Comparison of ENCODE assay signal across 32 mouse cellular contexts in genomic region chr13:75691625-75692024, GRCm38 (mm10).
"Had no signal": no experiment of that assay in that cellular context is flagged by ENCODE, and none has a peak within 500 bp of the region (broad histone marks: within the 10 kb centered on the region; RNA-seq: fewer than 3 reads in every experiment).

No protein-coding gene starts in this region.

- H3K27ac ChIP-seq: left cerebral cortex, adult 2 months; limb, embryonic 10.5 days; limb, embryonic 12.5 days; limb, embryonic 13.5 days; limb, embryonic 15.5 days; liver, embryonic 12.5 days; liver, embryonic 13.5 days; liver, embryonic 14.5 days; liver, embryonic 15.5 days; lung, embryonic 15.5 days; macrophage; midbrain, embryonic 10.5 days; midbrain, embryonic 12.5 days; midbrain, embryonic 13.5 days; midbrain, embryonic 15.5 days had no signal

- H3K36me3 ChIP-seq: limb, embryonic 10.5 days; limb, embryonic 12.5 days; limb, embryonic 13.5 days; limb, embryonic 15.5 days; liver, embryonic 12.5 days; liver, embryonic 13.5 days; liver, embryonic 15.5 days; lung, embryonic 15.5 days; midbrain, embryonic 10.5 days; midbrain, embryonic 12.5 days; midbrain, embryonic 13.5 days; midbrain, embryonic 15.5 days had no signal

- ATAC-seq: liver, embryonic 12.5 days; liver, postnatal 0 days; lung, postnatal 0 days; midbrain, embryonic 13.5 days; midbrain, embryonic 15.5 days; midbrain, embryonic 16.5 days had no signal

- H3K9ac ChIP-seq: limb, embryonic 12.5 days; limb, embryonic 13.5 days; limb, embryonic 15.5 days; liver, embryonic 12.5 days; liver, embryonic 13.5 days; liver, embryonic 14.5 days; liver, embryonic 15.5 days; liver, postnatal 0 days; lung, embryonic 14.5 days; lung, embryonic 15.5 days; midbrain, embryonic 12.5 days; midbrain, embryonic 13.5 days; midbrain, embryonic 15.5 days had no signal

- H3K4me2 ChIP-seq: limb, embryonic 12.5 days; limb, embryonic 13.5 days; limb, embryonic 15.5 days; liver, embryonic 11.5 days; liver, embryonic 12.5 days; liver, embryonic 13.5 days; liver, embryonic 15.5 days; lung, embryonic 14.5 days; lung, embryonic 15.5 days; midbrain, embryonic 11.5 days; midbrain, embryonic 12.5 days; midbrain, embryonic 13.5 days; midbrain, embryonic 15.5 days had no signal

- H3K4me1 ChIP-seq: limb, embryonic 12.5 days; limb, embryonic 15.5 days; lung, embryonic 15.5 days; midbrain, embryonic 10.5 days; midbrain, embryonic 12.5 days; midbrain, embryonic 13.5 days; midbrain, embryonic 15.5 days had no signal

- H3K9me3 ChIP-seq: limb, embryonic 10.5 days; limb, embryonic 12.5 days; limb, embryonic 13.5 days; limb, embryonic 15.5 days; liver, embryonic 12.5 days; liver, embryonic 13.5 days; liver, embryonic 15.5 days; lung, embryonic 15.5 days; megakaryocyte, embryonic 14.5 days; midbrain, embryonic 10.5 days; midbrain, embryonic 12.5 days; midbrain, embryonic 13.5 days; midbrain, embryonic 15.5 days had no signal

- DNase-seq: left cerebral cortex, postnatal 4 days; liver; liver, embryonic 13.5 days; liver, postnatal 0 days; lung, adult 18-20 months; lung, adult 2 months; lung, embryonic 14.5 days; lung, postnatal 10 days; lung, postnatal 14 days; lung, postnatal 36 days; lung, postnatal 4 days; midbrain, embryonic 14.5 days had no signal

- H3K27me3 ChIP-seq: limb, embryonic 12.5 days; limb, embryonic 13.5 days; limb, embryonic 15.5 days; liver, embryonic 12.5 days; liver, embryonic 13.5 days; liver, embryonic 15.5 days; lung, embryonic 15.5 days; megakaryocyte, embryonic 14.5 days; midbrain, embryonic 12.5 days; midbrain, embryonic 13.5 days; midbrain, embryonic 15.5 days had no signal

- H3K4me3 ChIP-seq: left cerebral cortex, adult 2 months; limb, embryonic 10.5 days; limb, embryonic 12.5 days; limb, embryonic 13.5 days; limb, embryonic 15.5 days; liver, embryonic 12.5 days; liver, embryonic 13.5 days; liver, embryonic 15.5 days; lung, embryonic 15.5 days; megakaryocyte, embryonic 14.5 days; midbrain, embryonic 10.5 days; midbrain, embryonic 12.5 days; midbrain, embryonic 13.5 days; midbrain, embryonic 15.5 days; myocyte had no signal
